Mouse (Mus musculus) ES-E14 (cell line): ENCODE measurements at regions not wholly inside any gene's neighbourhood (a gene's known extent, or its start where the extent isn't known, plus 50 kb on each side); places are given as distances from the start of the nearest gene placed in this dataset.

ENCODE experiments used
- HCFC1 ChIP-seq: IDR thresholded peaks from 2 replicates; pipeline ENCODE4 v1.6.1; 2012; ENCODE audit warnings: low read length, inconsistent platforms, borderline replicate concordance; ENCODE audit not compliant: insufficient read depth
- MAFK ChIP-seq: IDR thresholded peaks from 2 replicates; pipeline ENCODE4 v1.6.1; 2014; ENCODE audit warnings: mild to moderate bottlenecking, low read depth, low read length, inconsistent platforms; ENCODE audit not compliant: insufficient read depth
- ZC3H11A ChIP-seq: IDR thresholded peaks from 2 replicates; pipeline ENCODE4 v1.6.1; 2012; ENCODE audit warnings: low read depth, mild to moderate bottlenecking, inconsistent platforms, low read length, borderline replicate concordance
- ZNF384 ChIP-seq: IDR thresholded peaks from 2 replicates; pipeline ENCODE4 v1.6.1; 2012; ENCODE audit warnings: low read depth, low read length, inconsistent platforms

DNA sequence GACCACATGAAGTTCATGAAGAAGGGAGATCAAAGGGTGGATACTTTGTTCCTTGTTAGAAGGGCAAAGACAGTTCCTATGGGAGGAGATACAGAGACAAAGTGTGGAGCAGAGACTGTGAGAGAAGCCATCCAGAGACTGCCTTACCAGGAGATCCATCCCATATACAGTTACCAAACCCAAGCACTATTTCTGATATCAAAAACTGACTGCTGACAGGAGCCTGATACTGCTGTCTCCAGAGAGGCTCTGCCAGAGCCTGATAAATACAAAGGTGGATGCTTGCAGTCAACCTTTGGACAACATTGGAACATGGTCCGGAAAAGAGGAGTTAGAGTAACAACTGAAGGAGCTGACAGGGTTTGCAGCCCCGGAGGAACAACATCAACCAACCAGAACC is 1104.3 kb upstream of the Cited2 start:
- TF ChIP-seq ZC3H11A (no peak), MAFK (no peak), ZNF384 (no peak), HCFC1 (no peak)
